Mouse (Mus musculus) testis, postnatal 10 days (tissue): ENCODE measurements around the gene Ddx52.

ENCODE experiments used
- DNase-seq: peaks from one replicate; pipeline ENCODE4 v3.0.0; 2021; ENCODE audit warnings: low spot score

The Ddx52 gene

DNA sequence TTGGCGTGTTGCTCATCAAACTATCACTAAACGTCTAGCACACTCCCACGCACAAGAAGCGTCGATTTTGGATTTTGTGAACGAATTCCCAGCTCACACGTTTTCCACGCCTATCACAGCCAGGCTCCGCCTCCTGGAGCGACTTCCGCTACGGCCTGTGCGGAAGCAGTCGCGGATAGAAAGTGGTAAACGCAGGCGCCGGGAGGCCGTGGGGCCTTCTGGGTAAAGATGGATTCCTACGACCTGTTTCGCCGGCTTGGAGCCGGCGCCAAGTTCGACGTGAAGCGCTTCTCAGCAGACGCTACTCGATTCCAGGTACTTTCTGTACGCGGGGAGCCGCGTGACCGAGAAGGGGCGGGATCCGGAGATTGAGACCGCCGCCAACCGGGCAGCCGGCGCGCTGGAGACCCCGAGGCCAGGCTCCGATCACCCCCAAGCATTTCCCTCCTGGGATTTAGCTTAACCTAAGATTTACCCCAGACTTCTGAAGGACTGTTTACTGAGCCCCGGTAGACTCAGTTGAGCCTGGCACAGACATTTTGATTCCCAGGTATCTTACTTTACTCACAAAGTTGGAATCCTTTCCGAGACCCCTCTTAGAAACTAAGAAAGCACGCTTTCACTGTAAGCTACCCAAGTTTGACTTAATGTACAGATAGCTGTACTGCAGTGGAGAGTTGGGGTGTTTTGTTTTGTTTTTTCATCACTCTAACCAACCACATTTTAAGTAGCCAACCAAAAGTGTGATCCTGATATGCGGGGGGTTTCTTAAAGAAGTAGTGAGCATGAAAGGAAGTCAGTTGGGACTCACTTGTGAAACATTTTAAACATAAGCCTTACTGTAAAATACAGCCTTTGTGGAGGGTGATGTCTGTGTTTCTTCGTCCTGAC lies at the start of gene Ddx52:
Gene Ddx52 (plus strand): TSS at position 113 of the 891 bp plus-strand sequence.
- DNase-seq, result peak; percentile 91

DNA sequence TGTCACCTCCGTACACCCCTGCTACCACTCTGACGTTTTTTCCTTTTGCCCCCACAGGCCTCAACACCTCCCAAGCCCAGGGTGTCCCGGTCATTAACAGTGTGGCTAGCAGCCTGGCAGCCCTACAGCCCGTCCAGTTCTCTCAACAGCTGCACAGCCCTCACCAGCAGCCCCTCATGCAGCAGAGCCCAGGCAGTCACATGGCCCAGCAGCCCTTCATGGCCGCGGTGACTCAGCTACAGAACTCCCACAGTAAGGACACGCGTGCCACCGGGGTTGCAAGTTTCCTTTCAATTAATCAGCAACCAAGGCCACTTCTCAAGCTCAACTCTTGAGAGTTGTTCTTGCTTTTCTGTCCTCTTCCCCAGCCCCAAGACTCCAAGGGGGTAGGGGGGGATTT lies 48.5 kb upstream of the Ddx52 start:
- no peak for DNase-seq

DNA sequence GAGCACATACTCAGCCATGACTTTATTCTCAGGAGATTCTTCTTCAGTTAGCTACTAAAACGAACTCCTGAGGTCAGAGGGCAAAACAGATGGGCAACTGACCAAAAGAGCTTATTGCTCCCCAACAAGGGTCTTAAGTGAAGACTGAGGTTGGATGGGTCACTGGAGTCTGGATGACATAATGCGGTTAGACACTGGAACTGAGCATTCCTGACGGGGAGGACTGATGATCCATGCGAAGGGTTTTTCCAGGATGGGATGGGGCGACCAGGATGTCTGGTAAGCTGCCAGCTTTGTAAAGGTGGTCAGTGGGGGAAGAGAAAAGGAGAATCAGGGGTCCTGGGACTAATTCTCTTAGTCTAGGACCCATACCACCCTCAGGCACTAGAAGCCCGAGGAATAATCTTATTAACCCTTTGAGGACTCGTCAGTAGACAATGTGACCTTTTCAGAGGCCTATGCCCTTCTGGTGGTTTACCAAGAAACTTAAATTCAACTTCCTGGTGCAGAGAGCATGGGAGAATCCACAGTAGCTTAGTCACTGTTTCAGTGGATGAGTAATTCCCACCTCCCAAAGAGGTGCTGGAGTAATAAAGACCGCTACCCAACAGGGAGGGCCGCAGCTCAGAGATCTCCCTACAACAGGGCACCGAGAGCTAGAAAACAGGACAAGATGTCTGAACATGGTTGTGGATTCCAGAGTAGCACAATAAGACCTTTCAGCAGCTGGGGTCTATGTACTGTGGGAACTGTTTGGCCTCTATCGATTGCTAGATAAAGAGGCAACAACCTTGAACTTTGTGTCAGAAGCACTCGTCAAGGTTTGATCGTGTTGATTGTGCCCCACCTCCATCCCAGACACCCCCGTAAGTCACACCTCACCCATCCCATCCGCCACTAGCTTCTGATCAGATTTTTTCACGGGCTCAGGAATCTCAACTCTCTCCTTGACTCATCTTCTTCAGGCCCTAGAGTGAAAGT lies 45.1 kb upstream of the Ddx52 start:
- DNase-seq, result no peak

DNA sequence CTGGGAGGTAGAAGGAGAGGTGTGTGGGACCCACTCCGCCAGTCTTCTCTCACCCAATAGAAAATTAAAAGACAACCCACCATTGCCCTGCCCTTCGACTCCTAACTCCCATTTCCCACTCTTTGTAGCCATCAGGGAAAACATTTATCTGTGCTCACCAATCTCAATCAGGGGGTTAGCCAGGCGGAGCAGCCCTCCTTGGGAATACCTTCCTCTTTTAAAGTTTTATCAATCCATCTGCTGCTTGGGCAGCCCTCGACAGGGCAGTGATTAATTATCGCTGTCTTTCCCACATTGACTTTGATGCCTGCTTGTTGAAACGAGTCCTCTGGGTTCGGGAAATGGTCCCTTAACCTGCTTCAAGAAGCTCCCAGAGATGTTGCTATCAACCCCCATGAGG lies 44.3 kb upstream of the Ddx52 start:
- no peak for DNase-seq

- no peak for DNase-seq
Measured at GRCm38 (mm10) chr11:83902812-83903211, 39.0 kb upstream of the Ddx52 start.

GRCm38 (mm10) chr11:83905756-83906155 lies 36.1 kb upstream of the Ddx52 start:
- no peak for DNase-seq

DNA sequence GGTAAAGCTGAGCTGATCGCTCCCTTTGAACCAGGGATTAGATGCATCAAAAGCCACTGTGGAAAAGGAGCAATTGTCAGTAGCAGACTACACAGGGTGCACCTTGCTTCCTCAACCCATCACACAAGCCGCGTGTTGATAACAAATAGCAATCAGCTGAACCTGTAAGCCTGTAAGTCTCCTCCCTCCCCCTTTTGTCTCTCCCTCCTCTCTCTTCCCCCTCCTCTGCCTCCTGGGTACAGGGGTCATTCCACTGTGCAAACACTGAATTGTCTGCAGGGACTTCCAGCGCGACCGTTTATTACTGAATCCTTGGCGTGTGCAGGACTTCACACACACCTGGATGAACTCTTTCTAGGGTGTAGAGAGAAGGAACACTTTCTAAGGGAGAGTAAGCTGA lies 33.5 kb upstream of the Ddx52 start:
- no peak for DNase-seq

DNA sequence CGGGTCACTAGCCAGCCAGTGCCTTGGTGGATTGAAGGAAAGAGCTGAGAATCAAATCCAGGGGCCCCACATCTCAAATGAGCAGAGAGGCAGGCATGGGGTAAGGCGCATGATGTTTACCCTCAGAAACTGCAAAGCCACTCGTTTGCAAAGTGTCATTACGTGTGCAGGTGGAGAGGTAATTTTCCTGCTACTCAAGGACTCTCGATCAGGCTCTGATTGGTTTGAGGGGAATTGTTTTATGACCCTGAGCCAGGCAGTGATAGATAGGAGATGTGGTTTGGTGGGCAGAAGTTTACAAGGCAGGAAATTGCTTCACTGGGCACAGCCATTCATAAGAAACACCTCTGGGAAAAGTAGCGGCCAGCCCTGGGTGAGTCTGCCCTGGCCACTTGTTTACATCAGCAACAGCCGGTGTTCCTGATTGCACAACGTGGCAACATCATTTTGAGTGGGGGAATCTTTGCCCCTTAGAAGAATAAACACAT lies 28.0 kb upstream of the Ddx52 start:
- no peak for DNase-seq

GRCm38 (mm10) chr11:83914501-83914900 lies 27.4 kb upstream of the Ddx52 start:
- no peak for DNase-seq

GRCm38 (mm10) chr11:83922600-83922999 lies 19.3 kb upstream of the Ddx52 start:
- no peak for DNase-seq

GRCm38 (mm10) chr11:83927097-83927496 lies 14.8 kb upstream of the Ddx52 start:
- DNase-seq, result no peak

DNA sequence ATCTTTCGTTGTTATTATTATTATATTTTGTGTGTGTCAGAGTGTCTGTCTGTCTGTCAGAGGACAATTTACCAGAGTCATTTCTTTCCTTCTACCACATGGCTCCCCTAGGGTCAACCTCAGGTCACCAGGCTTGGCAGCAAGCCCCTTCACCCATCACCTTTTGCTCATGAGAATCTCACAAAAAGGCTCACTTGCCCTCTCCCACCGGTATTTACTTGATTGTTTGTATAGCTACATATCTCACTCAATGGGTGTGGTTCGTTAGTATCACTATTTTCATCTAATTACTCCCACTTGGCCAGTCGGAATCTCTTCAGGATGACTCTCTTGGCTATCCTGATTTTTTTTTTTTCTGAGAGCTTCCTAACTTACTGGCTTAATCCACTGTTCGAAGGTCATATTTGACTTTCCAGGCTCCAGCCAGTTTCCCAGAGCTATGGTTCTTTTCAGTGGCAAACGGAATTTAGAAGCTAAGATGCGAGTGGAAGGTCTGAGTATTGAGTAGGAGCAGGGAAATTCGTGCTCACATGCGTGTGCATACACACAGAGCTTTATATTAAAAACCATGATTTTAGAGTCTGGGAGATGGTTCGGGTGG lies 9.3 kb upstream of the Ddx52 start:
- DNase-seq, result no peak

DNA sequence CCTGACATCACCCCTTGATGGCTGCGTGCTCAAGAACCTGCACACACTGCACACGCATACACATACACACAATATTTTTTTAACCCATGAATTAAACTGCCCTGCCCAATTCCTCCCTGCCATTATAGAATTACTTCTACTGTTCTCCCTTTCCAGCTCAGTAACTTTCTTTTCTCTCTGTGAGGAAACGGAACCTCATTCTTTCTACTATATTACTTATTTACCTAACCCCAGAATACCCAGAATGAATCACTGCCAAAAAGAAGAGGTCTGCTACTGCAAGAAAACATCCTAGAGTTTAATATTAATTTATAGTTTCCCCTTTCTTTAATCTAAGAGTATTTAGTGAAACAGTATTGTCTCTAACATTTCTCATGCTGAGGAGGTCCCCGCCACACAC lies 8.5 kb upstream of the Ddx52 start:
- DNase-seq, result no peak

DNA sequence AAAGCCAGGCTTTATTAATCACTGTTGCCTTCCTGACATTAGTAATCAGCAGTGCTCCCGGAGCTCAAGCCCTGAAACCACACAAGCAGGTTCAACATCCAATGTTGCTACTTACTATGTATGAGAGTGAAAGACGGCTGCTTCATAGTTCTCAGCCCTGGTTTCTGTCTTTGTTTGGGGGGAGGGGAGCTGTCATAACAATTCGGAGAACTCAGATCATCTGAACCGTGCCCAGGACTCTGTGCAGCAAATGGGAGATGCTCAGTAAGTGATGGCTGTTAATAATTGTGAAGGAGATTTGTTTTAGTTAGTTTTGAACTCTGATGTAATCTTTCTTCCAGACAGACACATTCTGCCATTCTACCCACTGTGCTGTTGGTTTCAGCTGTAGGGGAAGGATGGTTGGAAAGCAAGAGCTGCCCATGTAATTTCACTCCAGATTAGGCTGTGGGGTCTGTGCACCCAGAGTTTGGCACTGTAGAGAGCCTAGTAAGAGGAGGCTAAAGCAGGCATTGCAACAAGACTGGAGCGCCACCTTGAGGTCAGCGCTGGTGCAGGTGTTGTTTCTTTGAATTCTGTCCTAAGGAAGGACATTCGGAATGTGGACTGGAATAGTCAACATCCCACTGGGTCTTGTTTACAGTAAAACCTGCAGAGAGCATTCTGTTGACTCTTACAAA lies 5.7 kb upstream of the Ddx52 start:
- DNase-seq, result peak; percentile 87

DNA sequence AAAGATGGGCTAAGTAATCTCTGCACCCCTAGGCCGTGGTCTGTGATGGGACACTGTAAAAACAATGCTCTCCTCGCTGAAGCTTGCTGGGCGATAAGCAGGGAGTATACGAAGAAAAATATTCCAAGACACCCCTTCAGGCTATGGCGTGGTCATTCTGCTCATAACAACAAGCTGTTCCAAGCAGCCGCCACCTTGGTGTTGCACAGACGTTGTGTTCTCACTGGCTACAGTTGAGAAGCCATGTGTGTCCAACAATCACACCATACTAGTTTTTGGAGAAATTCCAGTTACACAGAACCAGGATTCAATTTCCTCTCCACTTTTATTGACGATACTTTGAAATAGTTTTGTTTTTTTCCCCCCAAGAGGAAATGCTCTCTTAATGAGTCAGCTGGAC lies 3.3 kb upstream of the Ddx52 start:
- DNase-seq, result no peak

DNA sequence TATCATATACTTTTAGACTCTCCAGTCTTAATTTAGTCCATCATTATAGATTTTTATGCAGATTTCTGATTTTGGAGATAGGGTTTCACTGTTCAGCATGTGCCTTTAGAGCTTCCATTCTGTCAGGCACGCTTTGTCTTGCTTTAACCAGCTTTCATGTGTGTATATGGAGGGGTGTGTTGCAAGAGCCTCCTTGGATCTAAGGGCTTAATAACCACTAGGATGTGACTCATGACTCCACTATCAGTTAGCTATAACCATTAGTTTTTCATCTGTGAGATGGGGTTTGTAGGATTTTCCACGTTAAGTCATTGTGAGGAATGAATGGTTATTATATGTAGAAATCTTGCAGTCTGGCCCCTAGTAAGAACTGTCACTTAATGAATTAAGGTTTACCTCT lies 15.0 kb downstream of the Ddx52 start:
- no peak for DNase-seq

GRCm38 (mm10) chr11:83961983-83962382 lies 20.1 kb downstream of the Ddx52 start:
- DNase-seq, result no peak

DNA sequence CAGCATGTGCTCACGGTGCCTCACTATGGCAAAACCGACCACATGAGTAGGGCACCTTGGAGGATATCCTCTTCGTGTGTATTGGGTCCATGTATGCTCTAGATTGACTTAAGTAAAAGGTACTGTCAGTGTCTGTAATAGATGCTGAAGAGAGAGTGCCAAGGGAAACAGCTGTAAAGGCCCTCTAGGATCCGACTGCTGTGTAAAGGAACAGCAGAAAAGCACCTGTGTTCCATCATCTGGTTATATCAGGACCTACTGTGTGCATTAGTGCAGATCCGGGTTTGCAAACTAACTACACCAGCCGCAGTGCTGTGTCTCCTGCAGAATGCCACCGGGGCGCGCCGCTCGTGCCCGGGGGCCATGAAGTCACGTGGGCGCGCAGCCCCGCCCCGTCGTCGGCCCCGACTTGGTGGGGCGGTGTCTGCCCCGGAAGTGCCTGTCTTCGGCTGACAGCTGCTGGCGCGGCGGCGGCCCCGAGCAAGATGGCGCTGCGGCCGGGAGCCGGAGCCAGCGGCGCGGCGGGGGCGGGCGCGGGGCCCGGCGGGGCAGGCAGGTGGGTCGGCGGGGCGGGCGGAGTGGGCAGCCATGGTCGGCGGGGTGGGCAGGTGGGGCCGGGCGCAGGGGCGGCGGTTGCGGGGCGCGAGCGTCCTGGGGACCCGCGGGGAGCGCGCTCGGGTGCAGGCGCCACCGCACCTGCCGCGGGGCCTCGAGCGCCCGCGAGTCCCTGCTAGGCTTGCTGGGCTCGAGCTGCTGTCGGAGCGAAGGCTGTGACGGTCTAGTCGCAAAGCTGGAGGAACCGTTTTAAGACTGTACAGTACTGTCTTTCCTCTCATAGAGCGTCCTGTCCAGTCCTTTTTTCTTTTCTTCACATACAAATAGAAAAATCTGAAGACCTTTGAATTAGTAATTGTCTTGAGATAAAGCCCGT lies 22.4 kb downstream of the Ddx52 start, which contains the start of gene Synrg:
Gene Synrg (plus strand): TSS at position 438 of the 931 bp plus-strand sequence.
- DNase-seq, result peak; percentile 96

GRCm38 (mm10) chr11:83967436-83968204 lies 25.8 kb downstream of the Ddx52 start:
- peak; percentile 64 for DNase-seq

- no peak for DNase-seq
Measured at GRCm38 (mm10) chr11:83968205-83968575, 26.3 kb downstream of the Ddx52 start.
